Mouse (Mus musculus) hindbrain, postnatal 0 days (tissue): ENCODE results near the gene Ube3b. TPM values are rescaled to one million over a fixed set of nuclear protein-coding genes. Genes with fewer than 3 reads are reported as not detected.

ENCODE experiments used
- ATAC-seq: fragments of 200-750 bp; cut with Nextera tagmentation; 2 replicates; pipeline ENCODE4 v1.8.0; 2017; ENCODE audit warnings: mild to moderate bottlenecking, moderate TSS enrichment, moderate library complexity
- DNase-seq: peaks from one replicate; pipeline ENCODE4 v3.0.0-alpha.2; 2015; ENCODE audit warnings: low spot score
- H3K27ac ChIP-seq: fragments of 300-500 bp; sonication (generic); 2 replicates; pipeline ENCODE4 v1.5.1; 2014; ENCODE audit warnings: mild to moderate bottlenecking
- H3K27me3 ChIP-seq: fragments of 300-500 bp; sonication (generic); 2 replicates; pipeline ENCODE4 v1.6.1; 2014; ENCODE audit warnings: low read length, mixed read lengths; ENCODE audit not compliant: insufficient read depth
- H3K36me3 ChIP-seq: fragments of 300-500 bp; sonication (generic); 2 replicates; pipeline ENCODE4 v1.6.1; 2014; ENCODE audit warnings: low read length, mixed read lengths; ENCODE audit not compliant: insufficient read depth
- H3K4me1 ChIP-seq: fragments of 300-500 bp; sonication (generic); 2 replicates; pipeline ENCODE4 v1.6.1; 2014; ENCODE audit warnings: antibody characterized with exemption, low read length, mixed read lengths; ENCODE audit not compliant: insufficient read depth
- H3K4me2 ChIP-seq: fragments of 300-500 bp; sonication (generic); 2 replicates; pipeline ENCODE4 v1.6.1; 2014; ENCODE audit warnings: low read depth, mild to moderate bottlenecking, low read length, moderate library complexity, mixed read lengths
- H3K4me3 ChIP-seq: fragments of 300-500 bp; sonication (generic); 2 replicates; pipeline ENCODE4 v1.5.1; 2014; ENCODE audit warnings: low read length
- H3K9ac ChIP-seq: fragments of 300-500 bp; sonication (generic); replicated peaks from 2 replicates; pipeline ENCODE4 v1.6.1; 2014; ENCODE audit warnings: mild to moderate bottlenecking, low read length, moderate library complexity, mixed read lengths
- H3K9me3 ChIP-seq: fragments of 300-500 bp; sonication (generic); 2 replicates; pipeline ENCODE4 v1.6.1; 2016; ENCODE audit warnings: low read length, mixed read lengths
- CTCF ChIP-seq: IDR thresholded peaks from 2 replicates; pipeline ENCODE4 v1.5.1; 2016; ENCODE audit warnings: antibody characterized with exemption, control low read depth, low read depth
- WGBS: fragments of 180-500 bp; shearing (Covaris S2); extraction: QIAGEN DNeasy Blood & Tissue Kit; methylation state at CpG from one replicate; pipeline ENCODE4 v1.1.7; 2014; 5-methylcytosine and 5-hydroxymethylcytosine counted together
- polyA plus RNA-seq: library from polyadenylated mRNA; unstranded; fragments of >200 nt; fragmentation: Nextera tagmentation; extraction: Ambion mirVana; gene quantifications from 2 replicates; pipeline ENCODE4 v1.2.1, GENCODE M21; 2015
- total RNA-seq: library from RNA; depleted of rRNA; stranded (reverse); fragments of >200 nt; gene quantifications from 2 replicates; pipeline ENCODE4 v1.2.3, GENCODE M21; 2014

The Ube3b gene
- total and polyA plus RNA-seq, 2 experiments from 2014 or later = 31.4 to 69.9 TPM

GRCm38 (mm10) chr5:114368121-114368520, 12.3 kb upstream of the Ube3b start:
- DNase-seq (no peak), ATAC-seq (no peak)
- H3K9me3 ChIP-seq = no peaks in the 10 kb centered on the region
- H3K27ac ChIP-seq = no peak overlapping the region
- H3K9ac ChIP-seq = no peak overlapping the region
- 93% methylated on average over 14 of the region's 14 CpGs for WGBS
- H3K36me3 ChIP-seq = peaks cover 60% of the 10 kb centered on the region
- peaks cover 7% of the 10 kb centered on the region for H3K4me1 ChIP-seq
- no peak overlapping the region for H3K4me3 ChIP-seq
- no peaks in the 10 kb centered on the region for H3K27me3 ChIP-seq
- TF ChIP-seq CTCF = no peak
- no peak overlapping the region for H3K4me2 ChIP-seq

GRCm38 (mm10) chr5:114368803-114369496, 11.5 kb upstream of the Ube3b start:
- 80% methylated on average over 16 of the region's 16 CpGs for WGBS
- H3K9me3 ChIP-seq = no peaks in the 10 kb centered on the region
- H3K4me3 ChIP-seq = no peak overlapping the region
- H3K9ac ChIP-seq = no peak overlapping the region
- no peak overlapping the region for H3K27ac ChIP-seq
- no peaks in the 10 kb centered on the region for H3K27me3 ChIP-seq
- ATAC-seq (no peak), DNase-seq (peak; percentile 17)
- H3K4me1 ChIP-seq = peaks cover 7% of the 10 kb centered on the region
- no peak for TF ChIP-seq CTCF
- H3K36me3 ChIP-seq = peaks cover 61% of the 10 kb centered on the region
- no peak overlapping the region for H3K4me2 ChIP-seq

- WGBS = 81% methylated on average over 9 of the region's 9 CpGs
- no peak for DNase-seq
- no peak overlapping the region for H3K4me3 ChIP-seq
- H3K9ac ChIP-seq = no peak overlapping the region
- H3K36me3 ChIP-seq = peaks cover 65% of the 10 kb centered on the region
- H3K4me1 ChIP-seq = peaks cover 7% of the 10 kb centered on the region
- peak overlapping the region; percentile 45; the same call in 1 of the 2 replicates for H3K27ac ChIP-seq
- TF ChIP-seq CTCF = no peak
- no peaks in the 10 kb centered on the region for H3K27me3 ChIP-seq
- no peak for ATAC-seq
- H3K4me2 ChIP-seq = no peak overlapping the region
- no peaks in the 10 kb centered on the region for H3K9me3 ChIP-seq
Measured at GRCm38 (mm10) chr5:114369921-114370320, 10.5 kb upstream of the Ube3b start.

- H3K9me3 ChIP-seq = no peaks in the 10 kb centered on the region
- peaks cover 63% of the 10 kb centered on the region for H3K36me3 ChIP-seq
- WGBS = 50% methylated on average over 9 of the region's 9 CpGs
- H3K4me2 ChIP-seq = no peak overlapping the region
- TF ChIP-seq CTCF = peak; percentile 43
- H3K9ac ChIP-seq = no peak overlapping the region
- peak; percentile 65 for DNase-seq
- no peak overlapping the region for H3K4me3 ChIP-seq
- ATAC-seq = peak; percentile 64
- H3K4me1 ChIP-seq = peaks cover 7% of the 10 kb centered on the region
- peak overlapping the region; percentile 62; the same call in 1 of the 2 replicates for H3K27ac ChIP-seq
- no peaks in the 10 kb centered on the region for H3K27me3 ChIP-seq
Measured at GRCm38 (mm10) chr5:114370371-114370776, 10.0 kb upstream of the Ube3b start.

GRCm38 (mm10) chr5:114371331-114371730, 9.1 kb upstream of the Ube3b start:
- Histone ChIP-seq H3K9ac (no peak overlapping the region), H3K36me3 (peaks cover 57% of the 10 kb centered on the region), H3K4me3 (no peak overlapping the region), H3K27me3 (no peaks in the 10 kb centered on the region), H3K4me1 (peaks cover 7% of the 10 kb centered on the region), H3K4me2 (no peak overlapping the region), H3K9me3 (no peaks in the 10 kb centered on the region), H3K27ac (no peak overlapping the region)
- no peak for DNase-seq
- no peak for TF ChIP-seq CTCF
- no peak for ATAC-seq
- 66% methylated on average over 3 of the region's 3 CpGs for WGBS

- H3K4me3 ChIP-seq = no peak overlapping the region
- H3K27me3 ChIP-seq = no peaks in the 10 kb centered on the region
- H3K36me3 ChIP-seq = peaks cover 52% of the 10 kb centered on the region
- 78% methylated on average over 25 of the region's 25 CpGs for WGBS
- DNase-seq (no peak), ATAC-seq (no peak)
- H3K4me1 ChIP-seq = peaks cover 7% of the 10 kb centered on the region
- no peak for TF ChIP-seq CTCF
- H3K27ac ChIP-seq = no peak overlapping the region; the same call in 1 of the 2 replicates
- H3K9ac ChIP-seq = no peak overlapping the region
- H3K4me2 ChIP-seq = no peak overlapping the region
- H3K9me3 ChIP-seq = no peaks in the 10 kb centered on the region
Measured at GRCm38 (mm10) chr5:114371731-114372473, 8.5 kb upstream of the Ube3b start.
